Mouse (Mus musculus) spleen, adult 2 months (tissue): Measurements from ENCODE around the gene Slc41a2. TPM values are rescaled to one million over a fixed set of nuclear protein-coding genes. Genes with fewer than 3 reads are reported as not detected.

Source experiments
- DNase-seq, 2 experiments: peaks; one replicate each; pipeline versions ENCODE4 v3.0.0 to v3.0.0-alpha.2; 2012 to 2021; ENCODE audit warnings: low spot score in 2 of 2, low read depth in 1 of 2
- H3K27ac ChIP-seq: fragments of 200-500 bp; 2 replicates; pipeline ENCODE4 v1.5.1; 2012; ENCODE audit warnings: low read length, inconsistent platforms; ENCODE audit not compliant: insufficient read depth
- H3K27me3 ChIP-seq: fragments of 200-500 bp; 2 replicates; pipeline ENCODE4 v1.6.1; 2012; ENCODE audit warnings: mild to moderate bottlenecking, moderate library complexity, low read length, inconsistent platforms; ENCODE audit not compliant: control insufficient read depth, insufficient read depth
- H3K36me3 ChIP-seq: fragments of 200-500 bp; 2 replicates; pipeline ENCODE4 v1.6.1; 2012; ENCODE audit warnings: mild to moderate bottlenecking, low read length, inconsistent platforms; ENCODE audit not compliant: control insufficient read depth, insufficient read depth
- H3K4me1 ChIP-seq: fragments of 200-500 bp; 2 replicates; pipeline ENCODE4 v1.6.1; 2011; ENCODE audit warnings: inconsistent platforms; ENCODE audit not compliant: control insufficient read depth, insufficient read depth, insufficient read length
- H3K4me3 ChIP-seq: fragments of 200-500 bp; 2 replicates; pipeline ENCODE4 v1.5.1; 2011; ENCODE audit warnings: mild to moderate bottlenecking, inconsistent platforms; ENCODE audit not compliant: insufficient read depth, insufficient read length; ENCODE audit errors: extremely low read depth
- CTCF ChIP-seq: fragments of 200-500 bp; IDR thresholded peaks from 2 replicates; pipeline ENCODE4 v1.5.1; 2011; ENCODE audit warnings: mild to moderate bottlenecking, inconsistent platforms; ENCODE audit not compliant: insufficient read depth, insufficient read length, insufficient replicate concordance; ENCODE audit errors: extremely low read depth
- POLR2A ChIP-seq: fragments of 200-500 bp; IDR thresholded peaks from 2 replicates; pipeline ENCODE4 v1.6.1; 2011; ENCODE audit warnings: low read depth, low read length, inconsistent platforms
- WGBS: fragments of 180-500 bp; shearing (Covaris S2); methylation state at CpG from one replicate; pipeline ENCODE4 v1.1.7; 2018; 5-methylcytosine and 5-hydroxymethylcytosine counted together
- polyA plus RNA-seq: library from polyadenylated mRNA; depleted of rRNA; stranded (reverse); fragments of >200 nt; gene quantifications from 2 replicates; pipeline ENCODE4 v1.2.3, GENCODE M21; 2012

The Slc41a2 gene
- polyA plus RNA-seq, 1 experiment = 1.7 TPM

DNA sequence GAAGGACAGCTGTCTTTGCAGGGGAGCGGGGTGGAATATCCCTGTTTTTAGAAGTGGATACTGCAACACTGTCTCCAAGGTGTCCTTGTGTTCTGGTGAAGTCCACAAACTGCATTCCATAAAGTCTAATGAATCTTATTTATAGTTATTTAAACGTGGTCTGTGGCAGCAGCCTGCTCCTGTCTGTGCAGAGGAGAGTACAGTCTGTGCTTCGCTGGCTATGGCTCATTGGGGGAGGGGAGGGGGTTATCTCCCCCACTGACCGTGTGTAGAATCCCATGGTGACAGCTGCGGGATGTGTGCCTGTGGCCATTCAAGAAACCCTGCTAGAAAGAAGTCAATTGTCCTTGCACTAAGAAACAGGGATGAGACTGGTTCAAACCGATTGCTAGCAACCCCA lies 145.7 kb downstream of the Slc41a2 start:
- Histone ChIP-seq H3K4me1 (no peaks in the 10 kb centered on the region), H3K4me3 (no peak overlapping the region), H3K27ac (no peak overlapping the region), H3K27me3 (no peaks in the 10 kb centered on the region), H3K36me3 (peaks cover 1% of the 10 kb centered on the region; the same call in 1 of the 2 replicates)
- WGBS = 88% methylated on average over 6 of the region's 6 CpGs
- no peak for DNase-seq
- TF ChIP-seq CTCF (no peak), POLR2A (no peak)

GRCm38 (mm10) chr10:83191476-83191875 lies 146.2 kb downstream of the Slc41a2 start:
- no peaks in the 10 kb centered on the region for H3K27me3 ChIP-seq
- DNase-seq = no peak
- H3K36me3 ChIP-seq = peaks cover 1% of the 10 kb centered on the region; the same call in 1 of the 2 replicates
- WGBS = 95% methylated on average over 17 of the region's 17 CpGs
- TF ChIP-seq CTCF = no peak
- TF ChIP-seq POLR2A = no peak
- H3K4me1 ChIP-seq = no peaks in the 10 kb centered on the region; the same call in 1 of the 2 replicates
- no peak overlapping the region for H3K27ac ChIP-seq
- no peak overlapping the region for H3K4me3 ChIP-seq

DNA sequence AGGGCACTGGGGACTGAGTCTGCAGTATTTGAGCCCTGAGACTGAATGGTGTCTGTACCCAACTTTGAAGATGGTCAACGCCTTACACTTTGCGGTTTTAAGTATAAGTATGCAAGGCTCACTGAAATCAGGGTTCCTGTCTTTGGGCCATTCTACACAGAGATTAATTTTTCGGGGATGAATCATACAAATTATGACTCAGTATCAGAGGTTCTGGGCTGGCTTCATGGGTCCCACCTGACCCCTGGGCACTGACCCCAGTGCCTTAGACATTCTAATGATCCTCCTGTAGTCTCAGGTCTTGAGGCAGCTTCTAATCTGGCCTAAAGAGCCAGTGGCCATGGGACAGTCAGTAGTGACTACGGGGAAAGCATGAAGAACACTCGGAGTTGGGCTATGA lies 148.6 kb downstream of the Slc41a2 start:
- 96% methylated on average over 5 of the region's 5 CpGs for WGBS
- Histone ChIP-seq H3K27me3 (no peaks in the 10 kb centered on the region), H3K4me3 (no peak overlapping the region), H3K36me3 (peaks cover 1% of the 10 kb centered on the region; the same call in 1 of the 2 replicates), H3K4me1 (peaks cover 6% of the 10 kb centered on the region; the same call in 1 of the 2 replicates), H3K27ac (no peak overlapping the region)
- no peak for TF ChIP-seq POLR2A
- TF ChIP-seq CTCF = no peak
- DNase-seq = no peak

DNA sequence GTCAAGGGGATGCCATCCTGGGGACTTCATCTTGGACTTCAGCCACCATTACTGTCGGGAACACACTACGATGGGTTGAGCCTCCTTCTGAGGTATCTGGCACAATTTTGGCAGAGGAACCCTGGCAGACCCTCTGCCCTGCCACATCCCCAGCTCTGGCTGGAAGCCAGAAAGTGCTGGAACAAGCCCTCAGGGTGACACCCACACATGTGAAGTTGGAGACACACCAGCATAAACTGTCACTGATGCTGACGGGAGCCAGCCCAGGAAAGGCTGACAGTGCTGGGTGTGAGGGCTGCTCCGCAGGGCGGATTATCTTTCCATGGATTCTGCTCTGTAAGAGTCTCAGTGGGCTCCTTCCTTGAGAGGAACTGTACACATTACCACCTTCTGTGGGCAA lies 150.7 kb downstream of the Slc41a2 start:
- H3K27me3 ChIP-seq = no peaks in the 10 kb centered on the region

DNA sequence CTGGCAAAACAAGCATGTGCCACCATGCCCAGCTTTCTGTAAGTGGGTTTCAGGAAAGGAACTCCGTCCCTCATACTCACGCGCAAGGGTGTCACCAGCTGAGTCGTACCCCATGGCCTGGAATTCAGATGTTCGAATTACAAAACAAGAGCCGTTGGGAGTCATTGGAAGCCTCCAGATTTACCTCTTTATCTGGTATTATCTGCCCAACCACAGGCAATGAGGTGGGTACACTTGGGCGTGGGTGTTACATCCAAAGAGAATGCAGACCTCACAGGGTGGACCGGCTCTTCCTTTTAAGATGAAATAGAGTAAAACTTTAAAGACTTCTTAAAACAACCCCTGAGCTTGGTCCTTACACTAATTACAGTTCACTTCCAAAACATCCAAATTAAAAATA lies 151.5 kb downstream of the Slc41a2 start:
- WGBS = 85% methylated on average over 8 of the region's 8 CpGs
- no peak overlapping the region for H3K27ac ChIP-seq
- H3K4me1 ChIP-seq = peaks cover 19% of the 10 kb centered on the region; the same call in 1 of the 2 replicates
- H3K4me3 ChIP-seq = no peak overlapping the region
- H3K27me3 ChIP-seq = no peaks in the 10 kb centered on the region
- H3K36me3 ChIP-seq = peaks cover under 1% of the 10 kb centered on the region; the same call in 1 of the 2 replicates
- DNase-seq = no peak
- no peak for TF ChIP-seq CTCF
- no peak for TF ChIP-seq POLR2A

More for the DNA sequence above, 150.7 kb downstream of the Slc41a2 start:
- Histone ChIP-seq H3K36me3 (peaks cover 1% of the 10 kb centered on the region; the same call in 1 of the 2 replicates), H3K4me3 (no peak overlapping the region), H3K27ac (no peak overlapping the region), H3K4me1 (peaks cover 16% of the 10 kb centered on the region; the same call in 1 of the 2 replicates)
- WGBS = 79% methylated on average over 5 of the region's 5 CpGs
- TF ChIP-seq CTCF (no peak), POLR2A (no peak)
- no peak for DNase-seq

DNA sequence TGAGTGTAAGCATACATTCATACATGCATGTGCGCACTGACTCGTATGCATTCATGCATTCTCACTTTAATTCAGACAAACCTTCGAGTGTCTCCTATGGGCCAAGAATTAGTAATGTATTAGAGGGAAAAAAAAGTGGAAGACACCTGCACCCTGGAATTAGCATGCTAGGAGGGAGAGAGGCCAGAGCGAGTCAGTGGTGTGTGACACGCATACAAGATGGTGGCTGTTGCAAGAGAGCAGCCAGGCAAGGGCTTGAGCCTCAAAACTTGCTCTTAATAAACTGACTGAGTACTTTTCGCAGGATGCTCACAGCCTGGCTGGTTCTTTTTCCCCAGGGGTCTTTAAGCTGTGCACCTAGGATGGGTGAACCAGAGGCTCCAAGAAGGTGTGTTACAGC lies 152.6 kb downstream of the Slc41a2 start:
- no peak for DNase-seq
- no peak for TF ChIP-seq CTCF
- no peak for TF ChIP-seq POLR2A
- Histone ChIP-seq H3K27me3 (no peaks in the 10 kb centered on the region), H3K36me3 (no peaks in the 10 kb centered on the region), H3K4me1 (peaks cover 19% of the 10 kb centered on the region; the same call in 1 of the 2 replicates), H3K27ac (no peak overlapping the region), H3K4me3 (no peak overlapping the region)
- 89% methylated on average over 6 of the region's 6 CpGs for WGBS

DNA sequence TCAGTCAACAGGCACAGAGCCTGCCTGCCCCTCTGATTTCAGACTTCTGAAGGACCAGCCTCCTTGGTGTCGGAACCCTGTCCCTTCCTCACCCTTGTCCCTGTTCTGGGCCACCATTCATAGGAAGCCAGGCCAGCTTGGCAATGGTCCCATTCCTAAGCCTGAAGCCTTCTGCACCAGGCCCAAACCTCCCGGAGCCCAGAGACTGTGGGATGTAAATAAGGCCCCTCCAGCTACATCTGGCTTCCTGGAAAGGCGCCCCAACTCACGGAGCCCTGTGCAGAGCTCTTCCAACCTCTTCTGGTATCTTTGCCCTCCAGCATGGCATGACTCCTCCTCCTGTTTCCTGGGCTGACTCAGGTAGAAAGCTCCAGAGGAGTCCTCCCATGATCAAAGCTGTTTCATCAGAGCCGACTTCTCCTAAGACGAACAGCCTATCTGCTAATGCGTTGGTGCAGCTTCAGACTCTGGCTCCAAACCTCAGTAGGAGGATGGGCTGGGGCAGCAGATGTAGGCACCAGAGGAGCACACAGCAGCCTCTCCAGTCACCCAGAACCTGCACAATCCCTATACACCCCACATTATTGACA lies 153.1 kb downstream of the Slc41a2 start:
- Histone ChIP-seq H3K27me3 (no peaks in the 10 kb centered on the region), H3K36me3 (no peaks in the 10 kb centered on the region), H3K4me1 (peaks cover 19% of the 10 kb centered on the region; the same call in 1 of the 2 replicates), H3K27ac (no peak overlapping the region), H3K4me3 (no peak overlapping the region)
- no peak for DNase-seq
- WGBS = 14% methylated on average over 7 of the region's 7 CpGs
- TF ChIP-seq POLR2A = no peak
- no peak for TF ChIP-seq CTCF
